Mouse (Mus musculus): ENCODE results near the gene Maml3.

The Maml3 gene

DNA sequence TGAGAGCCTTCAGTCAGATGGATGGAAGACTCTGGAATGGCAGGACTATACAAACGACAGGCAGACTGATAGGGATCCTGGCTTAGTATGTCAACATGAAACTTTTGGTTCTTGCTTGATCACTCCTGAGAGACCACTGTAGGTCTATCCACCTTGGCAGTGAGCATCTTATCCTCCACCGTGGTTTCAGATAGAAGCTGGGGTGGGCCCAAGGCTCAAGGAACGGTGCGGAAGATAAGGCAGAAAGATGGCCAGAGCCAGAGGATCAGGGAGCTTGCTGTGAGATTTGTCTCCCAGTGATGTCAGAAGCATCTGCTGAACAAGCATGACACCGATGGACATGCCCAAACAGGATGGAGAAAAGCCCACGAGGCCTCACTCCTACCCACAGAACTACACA is 362.5 kb downstream of the Maml3 start:
- no peak for DNase-seq (ENCODE audit: low read depth)

DNA sequence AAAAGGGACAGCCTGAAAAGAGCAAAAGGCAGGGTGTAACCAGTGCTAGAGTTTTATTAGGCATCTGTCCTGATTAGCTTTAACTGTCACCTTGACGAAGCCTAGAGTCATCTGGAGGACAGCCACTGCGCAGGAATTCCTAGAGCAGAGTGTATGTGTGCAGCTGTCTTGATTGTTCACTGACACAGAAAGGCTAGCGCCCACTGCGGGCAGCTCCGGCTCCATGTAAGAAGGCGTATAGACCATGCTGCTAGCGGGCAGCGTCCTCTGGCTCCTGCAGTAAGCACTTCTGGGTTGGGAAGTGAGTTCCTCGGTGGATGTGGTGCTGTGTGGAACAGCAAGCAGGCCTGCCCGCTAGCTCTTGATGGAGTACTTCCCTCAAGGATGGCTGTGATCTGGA is 363.1 kb downstream of the Maml3 start:
- DNase-seq (ENCODE audit: low read depth), result no peak

DNA sequence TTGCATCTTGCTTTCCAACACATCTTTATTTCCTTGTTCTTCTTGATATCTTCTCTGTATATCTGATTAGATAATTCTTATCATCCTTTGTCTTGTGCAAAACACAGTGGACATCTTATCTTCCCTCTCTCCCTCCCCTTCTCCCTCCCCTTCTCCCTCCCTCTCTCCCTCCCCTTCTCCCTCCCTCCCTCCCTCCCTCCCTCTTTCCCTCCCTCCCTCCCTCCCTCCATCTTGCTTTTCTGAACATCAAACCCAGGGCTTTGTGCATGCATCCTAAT is 365.1 kb downstream of the Maml3 start:
- no peak for DNase-seq (ENCODE audit: low read depth)

DNA sequence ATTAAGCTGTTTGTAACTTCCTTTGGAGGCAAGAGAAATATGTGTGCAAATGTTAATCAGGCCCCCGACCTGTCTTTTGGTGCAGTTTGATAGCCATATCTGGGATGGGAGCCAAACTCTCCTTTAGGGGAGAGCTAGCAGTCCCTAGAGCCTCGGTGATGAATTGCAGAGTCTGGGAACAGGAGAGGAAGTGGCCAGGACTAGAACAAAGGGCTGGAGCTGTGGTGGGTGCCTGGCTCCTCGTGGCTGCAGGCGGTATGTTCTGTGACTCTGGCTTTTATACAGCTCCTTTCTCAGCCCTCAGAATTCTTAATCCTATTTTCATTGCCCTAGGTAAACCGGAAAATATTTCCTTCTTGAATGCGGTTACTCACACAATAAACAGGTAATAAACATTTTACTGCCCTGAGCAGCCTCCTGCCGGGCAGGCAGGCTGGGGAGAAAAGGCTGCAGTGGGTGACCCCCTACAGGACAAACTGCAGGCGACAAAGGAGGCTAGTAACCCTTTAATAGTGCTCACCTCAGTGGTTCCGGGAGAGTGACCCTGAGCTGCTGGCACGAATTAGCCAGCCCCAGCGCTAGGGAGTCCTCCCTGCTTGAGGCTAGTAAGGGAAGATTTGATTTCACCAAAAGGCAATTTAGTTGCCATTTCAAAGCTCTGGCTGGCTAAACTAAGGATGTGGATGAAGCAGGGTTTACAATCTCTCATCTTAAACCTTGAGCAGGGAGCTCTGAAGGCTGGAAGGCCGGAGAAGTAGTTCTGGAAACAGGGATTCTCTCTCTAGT is 365.6 kb downstream of the Maml3 start:
- no peak for DNase-seq (ENCODE audit: low read depth)

DNA sequence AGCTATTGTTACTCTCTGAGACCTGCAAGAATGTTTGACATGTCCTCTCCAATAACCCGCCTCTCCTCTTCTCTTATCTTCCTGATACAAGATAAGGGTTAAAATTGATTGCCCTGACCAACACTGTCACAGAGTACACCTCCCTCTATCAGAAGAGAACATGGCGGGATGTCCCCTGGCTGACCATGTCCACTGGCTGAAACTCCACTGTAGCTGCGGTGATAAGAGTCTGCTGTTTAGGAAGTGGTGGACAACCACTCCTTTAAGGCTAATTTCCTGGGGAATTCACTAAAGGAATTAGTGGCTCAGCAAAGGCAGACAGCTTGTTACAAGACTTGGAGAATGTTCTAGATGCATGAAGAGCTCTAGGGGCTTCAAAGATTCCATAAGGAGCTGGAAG is 371.2 kb downstream of the Maml3 start:
- DNase-seq (ENCODE audit: low read depth), result no peak

DNA sequence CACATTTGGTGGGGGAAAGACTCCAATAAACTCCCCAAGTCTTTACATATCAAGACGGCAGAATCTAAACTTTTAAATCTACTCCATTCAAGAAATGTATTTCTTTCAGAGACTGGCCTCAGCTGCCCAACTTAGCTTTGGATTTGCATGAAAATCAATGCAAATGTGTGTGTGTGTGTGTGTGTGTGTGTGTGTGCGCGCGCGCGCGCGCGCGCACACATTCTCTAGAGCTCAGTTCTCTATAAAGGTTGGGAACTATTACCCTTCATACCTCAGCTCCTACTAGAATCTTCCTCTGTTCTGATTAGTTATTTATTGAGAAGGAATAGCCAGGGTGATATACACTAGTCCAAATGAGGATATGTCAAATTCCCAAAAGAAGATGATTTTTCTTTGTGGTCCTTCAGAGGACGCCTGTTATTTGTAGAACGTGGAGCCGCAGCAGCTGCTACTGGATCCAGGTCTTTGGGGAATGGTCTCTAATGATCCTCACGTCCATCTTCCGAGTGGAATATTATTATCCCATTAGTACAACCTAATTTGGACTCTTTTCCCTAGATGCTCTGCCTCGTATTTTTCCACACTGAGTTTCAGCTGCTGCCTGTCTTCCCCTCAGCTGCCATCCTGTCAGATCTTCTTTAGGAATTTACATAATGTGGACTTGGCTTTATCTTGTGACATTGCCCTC is 372.8 kb downstream of the Maml3 start:
- DNase-seq (ENCODE audit: low read depth), result no peak

DNA sequence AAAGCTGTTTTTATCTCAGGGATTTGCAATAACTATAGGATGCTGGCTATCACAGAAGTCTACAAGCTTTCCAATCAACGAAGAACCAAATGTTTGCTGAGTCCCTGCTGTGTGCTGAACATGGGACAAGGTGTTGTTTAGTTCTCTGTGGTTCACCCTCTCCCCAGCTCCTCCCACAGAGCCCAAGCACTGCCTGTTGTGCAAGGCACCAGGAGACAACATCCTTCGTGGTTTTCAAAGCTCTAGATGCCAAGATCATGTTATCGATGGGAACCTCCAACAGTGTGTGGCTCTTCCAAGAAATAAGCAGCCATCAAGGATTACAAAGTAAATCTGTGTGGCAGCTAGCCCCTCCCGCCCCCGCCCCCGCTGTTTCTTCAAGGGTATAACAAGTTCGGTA is 374.2 kb downstream of the Maml3 start:
- DNase-seq (ENCODE audit: low read depth), result no peak

DNA sequence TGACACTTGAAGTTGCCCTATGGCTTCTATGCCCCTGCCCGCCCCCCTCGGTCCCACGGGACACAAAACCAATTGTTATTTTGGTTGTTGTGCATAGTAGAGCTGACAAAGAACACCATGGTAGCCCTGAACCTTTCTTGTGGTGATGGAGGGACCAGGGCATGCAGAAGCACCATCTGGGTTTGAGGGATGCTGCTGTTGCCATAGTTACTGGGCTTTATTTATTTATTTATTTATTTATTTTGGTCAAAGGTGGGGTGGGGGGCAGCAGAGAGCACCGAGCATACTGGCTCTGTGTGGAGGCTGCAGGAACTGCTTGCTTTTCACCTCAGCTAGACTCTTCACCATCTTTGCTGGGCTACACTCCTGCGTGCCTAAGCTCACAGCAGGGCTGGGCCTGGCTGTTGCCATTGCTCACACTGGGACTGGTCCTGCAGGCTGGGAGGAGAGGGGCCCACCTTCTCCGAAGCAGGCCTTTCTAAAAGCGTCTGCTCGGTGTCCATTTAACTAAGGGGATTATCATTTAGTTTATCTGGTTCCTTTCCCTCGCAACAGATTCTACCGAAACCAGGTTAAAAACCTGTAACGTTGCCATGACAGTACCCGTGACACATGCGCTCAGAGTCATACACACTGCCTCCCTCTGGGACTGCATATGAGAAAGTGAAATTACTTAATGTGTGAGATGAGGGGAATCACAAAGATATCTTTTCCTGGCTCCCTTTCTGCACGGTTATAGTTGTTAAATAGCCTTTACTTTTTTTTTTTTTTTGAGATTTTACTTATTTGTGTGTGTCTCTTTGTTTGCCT is 375.6 kb downstream of the Maml3 start:
- DNase-seq (ENCODE audit: low read depth), result no peak

DNA sequence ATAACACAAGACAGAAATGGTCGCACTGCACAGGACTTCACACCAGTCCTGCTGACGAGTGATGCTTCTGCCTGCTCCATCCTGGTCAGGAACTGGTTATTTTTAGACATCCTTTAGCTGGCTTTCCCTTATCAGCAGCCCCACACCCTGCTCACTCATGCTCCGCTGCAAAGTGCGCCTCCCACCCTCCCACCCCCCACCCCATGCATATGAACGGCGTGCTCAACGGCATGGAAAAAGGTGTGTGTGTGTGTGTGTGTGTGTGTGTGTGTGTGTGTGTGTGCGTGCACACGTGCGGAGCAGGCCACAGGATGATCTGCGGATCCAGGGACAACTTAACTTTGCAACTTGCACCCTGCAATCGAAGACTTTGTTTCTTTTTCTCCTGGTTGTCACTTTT is 376.4 kb downstream of the Maml3 start:
- DNase-seq (ENCODE audit: low read depth), result peak; percentile 40

DNA sequence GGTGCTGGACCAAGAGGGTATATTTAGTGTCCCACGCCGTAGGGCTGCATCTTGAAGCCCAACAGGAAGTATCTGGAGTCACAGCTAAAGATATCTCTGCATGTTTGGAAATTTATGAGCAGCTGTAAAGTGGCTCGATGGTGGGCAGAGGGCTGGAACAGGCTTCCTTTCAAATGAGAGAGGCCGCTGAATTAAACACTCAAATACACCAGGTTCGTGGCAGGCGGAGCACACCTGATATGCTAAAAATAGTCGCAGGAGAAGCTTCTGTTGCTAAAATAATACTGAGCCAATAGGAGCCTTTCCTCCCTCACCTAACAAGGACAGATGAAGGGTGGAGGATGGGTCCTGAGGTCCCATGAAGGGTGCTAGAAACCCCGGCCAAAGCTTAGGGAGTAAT is 376.9 kb downstream of the Maml3 start:
- DNase-seq (ENCODE audit: low read depth), result no peak

DNA sequence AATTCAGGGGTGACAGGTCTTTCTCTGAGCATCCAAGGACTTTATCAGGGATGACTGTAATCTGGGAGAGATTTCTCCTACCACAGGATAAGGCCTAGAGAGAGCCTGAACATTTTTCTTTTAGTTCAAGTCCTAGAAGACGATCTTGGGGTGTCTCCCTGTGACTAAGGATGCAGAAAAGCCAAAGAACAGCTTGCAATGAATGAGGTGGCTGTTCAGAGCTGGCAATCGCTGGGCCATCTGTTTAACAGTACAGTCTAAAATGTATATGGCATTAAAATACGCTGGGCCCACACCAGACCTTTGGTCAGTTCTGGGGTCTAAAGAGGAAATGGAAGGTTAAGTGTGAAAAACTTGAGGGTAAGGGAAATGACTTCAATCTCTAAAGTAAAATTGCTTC is 377.4 kb downstream of the Maml3 start:
- no peak for DNase-seq (ENCODE audit: low read depth)

DNA sequence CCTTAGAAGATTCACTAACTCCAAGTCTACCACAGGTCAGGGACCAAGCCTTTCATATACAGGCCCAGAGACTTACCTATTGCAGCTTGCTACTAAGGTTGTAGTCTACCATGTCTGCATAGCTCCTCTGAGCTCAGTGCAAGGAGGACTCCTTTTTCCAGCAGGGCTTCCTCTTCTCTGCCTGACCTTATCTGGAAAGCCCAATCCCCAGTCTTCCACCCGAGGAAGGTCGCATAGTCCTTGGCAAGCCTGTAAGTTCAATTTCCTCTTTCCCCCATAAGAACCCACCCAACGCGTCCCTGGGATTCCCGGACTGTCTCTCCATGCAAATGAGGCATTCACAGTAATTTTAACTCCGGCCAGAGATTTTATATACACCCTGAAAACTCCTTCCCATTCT is 378.6 kb downstream of the Maml3 start:
- no peak for DNase-seq (ENCODE audit: low read depth)

DNA sequence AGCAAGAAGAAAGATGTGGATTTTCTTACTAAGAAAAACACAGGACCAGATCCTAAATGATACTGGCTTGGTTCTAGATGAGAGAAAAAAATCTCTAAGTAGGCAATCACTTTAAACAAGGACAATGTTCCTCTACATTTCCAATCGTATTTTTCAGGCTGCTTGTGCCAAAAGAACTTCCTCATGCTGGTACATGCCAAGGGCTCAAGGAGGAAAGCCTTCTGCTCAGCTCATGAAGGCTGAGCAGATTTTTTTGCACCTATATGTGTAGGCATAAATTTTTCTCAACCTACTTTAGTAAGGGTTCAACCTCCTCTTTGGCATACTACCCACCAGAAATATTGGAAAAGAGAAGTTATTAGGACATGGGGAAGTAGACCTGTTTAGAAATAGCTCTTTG is 384.9 kb downstream of the Maml3 start:
- DNase-seq (ENCODE audit: low read depth), result no peak

DNA sequence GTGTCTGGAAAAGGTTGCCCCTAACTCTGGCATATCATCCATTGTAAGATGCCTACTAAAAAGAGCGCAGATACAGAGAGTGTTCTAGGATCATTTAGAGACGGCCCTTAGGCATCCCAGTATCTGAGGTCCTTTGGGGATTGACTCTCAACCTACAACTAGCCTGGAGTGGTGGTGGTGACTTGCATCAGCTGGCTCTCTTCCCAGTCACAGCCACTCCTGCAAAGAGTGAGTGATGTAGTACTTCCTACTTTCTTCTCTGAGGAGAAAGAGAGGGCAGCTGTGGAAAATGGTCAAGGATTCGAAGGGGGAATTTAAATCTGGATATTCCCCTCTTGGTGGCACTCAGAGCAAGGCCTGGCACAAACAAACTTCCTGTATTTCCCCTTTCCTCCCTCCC is 385.5 kb downstream of the Maml3 start:
- no peak for DNase-seq (ENCODE audit: low read depth)

DNA sequence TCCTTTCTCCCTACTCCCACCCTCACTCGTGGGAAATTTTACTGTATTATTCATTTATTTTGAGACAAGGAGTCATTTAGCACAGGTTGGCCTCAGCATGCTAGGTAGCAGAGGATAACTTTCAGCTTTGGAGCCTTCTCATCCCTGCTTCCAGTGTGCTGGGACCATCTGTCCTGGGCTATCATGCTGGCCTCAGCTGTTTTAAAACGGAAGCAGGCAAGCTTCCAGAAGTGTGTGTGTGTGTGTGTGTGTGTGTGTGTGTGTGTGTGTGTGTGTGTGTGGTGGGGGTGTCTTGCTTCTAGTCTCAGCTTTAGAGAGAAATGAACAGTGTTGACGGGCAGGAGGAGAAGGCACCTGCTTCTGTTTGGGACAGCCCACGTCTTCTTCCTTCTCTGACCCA is 387.0 kb downstream of the Maml3 start:
- DNase-seq (ENCODE audit: low read depth), result no peak

DNA sequence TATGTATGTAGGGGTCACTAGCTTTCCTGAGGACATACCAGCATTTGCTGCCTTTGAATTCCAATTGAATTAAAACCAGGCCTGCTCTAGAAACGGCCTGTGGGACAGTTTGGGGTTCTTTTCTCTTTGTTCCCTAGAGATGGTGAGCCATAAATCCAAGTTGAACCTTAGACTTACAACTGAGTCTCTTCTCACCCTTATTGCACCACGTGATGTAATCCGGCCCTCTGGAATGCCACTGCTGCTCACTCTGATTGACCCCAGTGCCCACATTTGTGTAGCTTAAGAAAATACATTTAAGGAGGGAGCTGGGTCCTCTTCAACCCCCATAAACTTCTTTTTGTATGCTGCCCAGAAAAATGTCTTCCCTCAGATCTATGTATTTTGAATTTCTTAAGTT is 387.4 kb downstream of the Maml3 start:
- DNase-seq (ENCODE audit: low read depth), result no peak

DNA sequence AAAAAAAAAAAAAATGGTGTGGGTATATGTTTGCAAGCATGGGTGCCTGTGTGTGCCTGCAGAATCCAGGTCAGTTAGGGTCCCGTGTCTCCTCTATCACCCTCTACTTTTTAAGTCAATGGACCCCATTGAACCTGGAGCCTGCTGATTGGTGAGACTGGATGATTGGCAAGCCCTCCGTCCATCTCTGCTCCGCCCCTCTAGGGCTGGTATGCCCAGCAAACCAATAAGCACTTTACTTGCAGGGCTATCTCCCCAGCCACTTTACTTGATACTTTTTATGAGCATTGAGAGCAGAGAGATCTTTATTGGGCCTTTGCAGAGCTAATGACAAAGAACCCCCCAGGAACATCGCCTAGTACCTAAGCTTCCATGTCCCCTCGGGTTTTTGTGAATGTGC is 390.4 kb downstream of the Maml3 start:
- no peak for DNase-seq (ENCODE audit: low read depth)

DNA sequence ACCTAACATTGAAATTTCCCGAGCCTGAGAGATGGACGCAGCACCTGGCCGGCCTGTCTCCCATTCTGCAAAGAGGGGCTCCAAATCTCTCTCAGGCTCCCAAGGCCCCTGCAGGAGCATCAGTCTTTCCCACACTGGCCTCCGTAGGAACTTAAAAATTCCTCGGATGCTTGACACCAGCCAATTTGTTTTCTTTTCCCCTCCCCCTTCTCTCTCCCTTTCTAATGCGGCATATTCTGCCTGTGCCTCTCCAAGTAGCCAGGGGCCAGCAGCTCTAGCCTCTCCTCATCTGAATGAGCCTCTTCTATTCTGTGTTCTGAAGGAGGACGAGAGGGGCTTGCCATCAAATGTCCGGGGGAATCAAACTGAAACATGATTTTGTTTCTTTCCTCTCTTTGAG is 391.6 kb downstream of the Maml3 start:
- DNase-seq (ENCODE audit: low read depth), result no peak

DNA sequence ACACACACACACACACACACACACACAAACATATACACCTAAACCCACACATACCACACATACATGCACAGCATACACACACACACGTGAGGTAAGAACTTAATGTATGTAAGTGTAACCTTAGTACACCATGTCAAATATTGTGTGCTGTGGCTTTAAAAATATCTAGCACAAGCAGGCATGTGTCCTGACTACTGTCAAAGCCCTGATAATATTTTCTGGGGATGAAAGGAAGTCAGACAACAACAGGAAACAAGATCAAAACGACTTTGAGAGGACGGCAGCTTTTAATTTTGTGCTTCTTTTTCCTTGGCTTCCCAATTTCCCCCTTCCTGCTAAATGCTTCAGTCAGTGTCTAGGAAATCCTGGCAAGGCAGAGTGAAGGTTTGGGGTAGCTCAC is 392.5 kb downstream of the Maml3 start:
- peak; percentile 43 for DNase-seq (ENCODE audit: low read depth)

DNA sequence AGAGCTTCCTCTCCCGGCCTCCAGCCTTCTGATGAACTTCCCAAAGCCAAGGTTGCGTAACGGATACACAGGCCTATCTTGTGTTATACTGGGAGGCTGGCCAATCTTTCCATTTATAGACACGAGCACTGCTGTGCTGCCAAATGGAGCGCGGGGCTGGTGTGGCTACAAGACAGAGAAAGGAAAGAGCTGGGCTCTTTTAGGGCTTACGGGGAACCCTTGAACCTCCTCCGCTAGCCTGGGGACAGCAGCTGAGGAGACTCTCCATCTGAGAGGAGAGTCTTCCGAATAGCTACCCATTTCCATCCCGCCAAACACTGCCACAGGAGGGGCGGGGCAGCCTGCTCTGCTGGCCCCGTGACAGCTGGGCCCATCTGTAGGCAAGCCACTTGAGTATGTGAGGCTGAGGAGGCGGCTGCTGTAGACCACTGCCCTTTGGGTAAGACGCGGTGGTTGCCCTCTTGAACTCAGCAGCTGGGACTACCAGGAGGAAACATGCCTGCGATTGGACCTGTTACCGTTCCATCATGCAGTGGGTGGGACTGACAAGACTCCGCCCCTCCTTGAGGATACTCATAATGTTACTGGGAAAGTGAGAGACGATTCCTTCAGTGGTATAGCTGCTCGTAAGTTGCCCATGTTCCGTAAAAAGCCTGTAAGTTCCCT is 396.0 kb downstream of the Maml3 start:
- DNase-seq (ENCODE audit: low read depth), result no peak

DNA sequence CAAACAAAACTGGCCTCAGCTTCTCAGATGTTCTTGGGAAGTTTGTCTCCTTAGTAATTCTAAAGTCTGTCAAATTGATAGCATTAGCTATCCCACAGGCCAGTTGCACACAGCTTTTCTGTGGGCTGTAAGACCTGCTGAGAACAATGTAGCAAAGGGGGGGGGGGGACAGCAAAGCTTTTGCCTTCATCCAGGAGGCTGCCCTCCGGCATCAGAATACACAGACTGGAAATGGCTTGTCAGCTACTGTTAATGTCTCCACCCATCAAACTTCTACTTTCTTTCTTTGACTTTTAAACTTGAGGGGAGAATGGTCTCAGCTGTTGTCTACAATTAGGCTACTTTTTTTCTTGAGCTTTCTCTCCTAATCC is 396.5 kb downstream of the Maml3 start:
- DNase-seq (ENCODE audit: low read depth), result no peak

DNA sequence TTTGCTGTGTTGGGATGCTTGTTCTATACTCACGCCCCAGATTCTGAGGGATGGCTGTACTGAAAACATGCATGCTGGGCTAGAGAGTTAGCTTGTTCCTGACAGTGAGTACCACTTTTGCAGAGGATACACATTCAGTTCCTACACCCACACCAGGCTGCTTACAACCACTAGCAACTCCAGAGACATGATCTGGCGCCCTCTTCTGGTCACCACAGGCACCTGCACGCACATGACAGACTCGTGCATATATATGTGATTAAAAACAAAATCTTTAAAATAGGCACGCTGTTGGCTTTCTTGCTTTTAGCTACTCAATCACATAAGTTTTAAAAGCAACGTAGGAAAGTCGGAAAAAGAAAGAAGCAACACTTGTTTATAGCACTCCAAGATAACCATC is 399.7 kb downstream of the Maml3 start:
- DNase-seq (ENCODE audit: low read depth), result peak; percentile 32

DNA sequence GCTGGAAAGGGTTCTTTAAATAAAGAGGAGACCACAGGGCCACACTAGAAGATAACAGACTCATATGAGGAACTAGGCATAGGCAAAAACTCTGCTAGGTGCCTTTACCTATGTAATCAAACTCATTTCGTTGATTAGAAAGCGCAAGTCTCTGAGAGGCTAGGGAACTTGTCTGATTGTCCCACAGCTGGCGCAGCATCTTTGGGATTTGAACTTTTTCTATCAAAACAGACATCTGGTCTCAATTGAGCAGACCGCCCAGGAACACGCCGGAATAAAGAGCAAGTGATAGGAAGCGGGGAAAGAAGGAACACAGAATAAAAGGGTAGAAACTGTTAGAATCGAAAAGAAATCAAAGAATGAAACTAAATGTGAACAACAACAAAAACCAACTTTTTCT is 401.4 kb downstream of the Maml3 start:
- DNase-seq (ENCODE audit: low read depth), result no peak

All from c-Kit-positive CD71-positive TER-119-negative erythroid progenitor cells, embryonic 14.5 days (primary cell).